Mouse (Mus musculus) adipocyte (in vitro differentiated cells): ENCODE measurements around the gene Armc3.
A peak's percentile ranks its signal among the peaks of the same experiment; 100 is the strongest.
"Not testable (repeated sequence)": the region's sequence is repeated elsewhere in the genome, so short reads cannot be mapped to it uniquely, and the experiment has no call there.

Experiments
- DNase-seq: peaks from one replicate; pipeline ENCODE4 v3.0.0-alpha.2; 2016; ENCODE audit warnings: low spot score

The Armc3 gene

DNA sequence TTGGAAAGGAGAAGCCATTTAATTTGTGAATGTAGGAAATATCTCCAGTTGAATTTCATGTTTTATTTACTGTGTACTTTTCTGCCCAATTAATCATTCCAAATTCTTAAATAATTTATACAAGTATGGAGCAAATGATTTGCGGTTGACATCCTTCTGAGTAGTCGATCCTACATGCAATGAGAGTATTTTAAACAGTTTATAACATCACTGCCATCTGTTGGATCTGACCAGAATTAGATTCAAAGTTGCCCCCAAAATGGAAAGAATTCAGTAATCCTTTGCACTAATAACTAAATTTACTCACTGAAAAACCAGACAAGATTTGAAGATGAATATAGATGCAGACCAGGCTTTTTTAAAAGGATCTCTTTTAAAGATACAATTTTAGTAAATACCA, 75.5 kb downstream of the Armc3 start:
- DNase-seq: no peak

DNA sequence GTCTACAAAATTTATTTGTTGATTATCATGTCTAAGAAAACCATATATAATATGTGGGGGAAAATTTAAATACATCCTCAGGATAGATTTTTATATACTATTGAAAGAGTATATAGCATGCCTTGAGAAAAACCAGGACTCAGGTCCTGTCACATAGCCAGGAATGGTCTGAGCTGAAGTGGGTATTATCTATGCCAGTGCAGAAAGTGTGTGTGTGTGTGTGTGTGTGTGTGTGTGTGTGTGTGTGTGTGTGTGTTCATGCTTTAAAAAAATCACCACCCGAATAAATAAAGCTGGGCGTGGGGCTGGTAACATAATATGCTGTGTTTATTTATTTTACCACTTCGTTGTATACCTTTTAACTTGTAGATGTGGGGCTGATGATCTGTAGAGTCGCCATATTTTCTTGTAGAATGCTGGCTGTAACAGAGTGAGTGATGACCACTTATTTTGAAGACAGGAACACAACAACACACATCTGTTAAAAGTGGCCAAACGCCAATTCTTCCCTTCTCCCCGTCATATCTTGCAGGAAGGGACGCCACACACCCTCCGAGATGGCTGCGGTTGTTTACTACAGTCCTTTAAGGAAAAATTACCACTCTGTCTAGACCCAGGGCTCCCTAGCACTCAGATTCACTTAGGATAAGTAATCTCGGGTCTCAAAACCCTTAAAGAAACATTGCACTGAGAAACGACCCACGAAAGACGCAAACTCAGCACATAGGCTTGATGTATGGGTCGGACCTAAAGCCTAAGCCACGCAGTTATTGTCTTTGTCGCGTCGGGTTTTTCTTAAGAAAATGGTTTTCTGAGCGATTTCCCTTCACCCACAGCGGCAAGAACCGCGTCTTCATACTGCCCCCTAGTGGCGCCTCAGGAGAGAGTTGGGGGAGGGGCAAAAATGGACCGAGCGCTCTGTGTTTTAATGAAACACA, 76.8 kb downstream of the Armc3 start:
- DNase-seq: peak; percentile 83

DNA sequence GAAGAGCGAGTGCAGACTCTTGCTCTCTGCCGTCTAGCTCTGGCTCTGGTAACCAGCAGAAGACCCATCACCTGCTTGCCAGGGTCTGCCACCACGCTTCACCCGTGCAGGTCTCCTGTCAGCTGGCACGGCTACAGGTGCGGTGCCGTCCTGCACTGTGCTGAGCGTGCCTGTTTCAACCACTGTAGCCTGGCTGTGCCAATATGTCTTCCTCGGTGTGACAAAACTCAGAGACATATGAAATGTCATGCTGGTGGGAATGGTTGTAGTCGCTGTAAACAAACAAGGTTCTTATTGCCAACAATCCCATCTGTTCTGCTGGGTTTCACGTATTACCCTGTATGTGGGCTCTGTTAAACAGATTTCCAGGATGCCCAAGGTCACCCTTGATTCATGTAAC, 81.2 kb downstream of the Armc3 start:
- no peak for DNase-seq

DNA sequence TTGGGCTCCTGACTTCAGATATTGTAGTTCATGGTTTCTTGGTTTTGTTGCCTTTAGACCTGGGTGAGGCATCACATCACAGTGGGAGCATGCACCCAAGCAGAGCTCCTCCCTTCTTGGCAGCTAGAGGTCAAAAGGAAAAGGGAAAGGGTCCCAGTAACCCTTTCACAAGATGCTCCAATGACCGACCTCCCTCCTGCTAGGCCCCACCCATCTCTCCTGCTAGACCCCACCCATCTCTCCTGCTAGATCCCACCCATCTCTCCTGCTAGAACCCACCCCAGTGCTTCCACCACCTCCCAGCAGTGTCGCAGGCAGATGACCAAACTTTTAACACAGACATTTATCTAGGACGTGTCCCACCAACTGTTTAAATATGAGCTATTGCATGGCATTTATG, 93.3 kb downstream of the Armc3 start:
- no peak for DNase-seq

DNA sequence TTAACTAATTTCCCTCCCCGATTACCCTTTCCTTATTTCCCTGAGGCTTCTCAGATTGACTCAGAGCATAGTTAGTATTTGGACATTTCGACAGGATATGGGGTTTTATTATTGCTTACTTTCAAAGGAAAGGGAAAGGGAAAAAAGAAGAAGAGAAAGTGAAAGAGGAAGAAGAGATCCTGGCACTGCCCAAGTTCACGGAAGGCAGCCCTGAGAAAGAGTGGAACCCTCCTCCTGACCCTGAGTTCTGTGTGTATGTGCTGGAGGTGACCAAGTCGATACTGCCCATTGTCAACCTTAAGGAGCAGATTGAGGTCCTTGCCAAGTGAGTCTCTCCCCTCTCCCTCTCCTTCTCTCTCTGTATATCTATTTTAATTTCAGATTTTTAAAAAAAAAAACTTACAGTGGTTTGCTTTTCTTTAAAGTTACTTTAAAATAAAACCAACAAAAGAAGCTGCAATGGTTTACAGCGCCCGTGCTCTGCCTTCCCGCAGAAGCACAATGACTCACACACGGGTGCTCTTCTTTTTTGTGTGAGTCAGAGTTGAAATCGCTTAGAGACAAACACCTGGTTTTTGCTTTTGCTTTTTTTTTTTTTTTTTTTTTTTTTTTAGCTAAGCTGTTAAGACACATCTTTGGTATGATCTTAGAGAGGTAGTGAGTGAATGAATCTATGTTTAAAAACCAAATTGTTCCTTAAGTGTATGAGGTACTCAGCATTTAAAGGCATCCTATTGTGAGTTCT, 101.4 kb downstream of the Armc3 start:
- no peak for DNase-seq

DNA sequence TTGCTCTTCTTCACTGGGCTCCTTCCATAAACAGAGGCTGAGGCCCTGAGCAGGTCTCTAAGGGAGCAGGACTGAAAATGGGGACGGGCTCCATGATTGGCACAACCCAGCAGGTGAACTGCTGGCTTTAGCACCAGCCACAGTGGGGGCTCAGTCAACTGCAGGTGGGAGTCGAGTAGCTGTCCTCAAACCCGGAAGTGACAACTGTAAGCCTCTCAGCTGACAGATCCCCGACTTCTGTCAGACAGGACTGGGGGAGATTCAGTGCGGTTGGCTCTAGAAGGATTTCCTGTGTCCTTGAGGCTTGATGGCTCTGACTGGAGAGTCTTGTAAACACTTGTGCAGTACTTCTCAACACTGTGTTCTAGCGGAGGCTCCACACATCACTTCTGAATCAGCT, 102.1 kb downstream of the Armc3 start:
- DNase-seq: no peak

DNA sequence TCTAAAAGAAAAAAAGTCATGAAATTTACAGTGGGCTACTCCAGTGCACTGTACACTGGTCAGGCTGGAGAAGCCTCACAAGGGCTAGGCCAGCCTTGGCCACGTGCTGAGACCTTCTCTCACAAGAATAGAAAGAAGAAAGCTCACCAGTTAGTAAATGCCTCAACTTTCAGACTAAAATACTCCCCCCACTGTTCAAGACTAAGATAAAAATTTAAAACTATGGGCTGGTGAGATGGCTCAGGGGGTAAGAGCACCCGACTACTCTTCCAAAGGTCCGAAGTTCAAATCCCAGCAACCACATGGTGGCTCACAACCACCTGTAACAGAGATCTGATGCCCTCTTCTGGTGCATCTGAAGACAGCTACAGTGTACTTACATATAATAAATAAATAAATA, 104.0 kb downstream of the Armc3 start:
- DNase-seq: not testable (repeated sequence)

DNA sequence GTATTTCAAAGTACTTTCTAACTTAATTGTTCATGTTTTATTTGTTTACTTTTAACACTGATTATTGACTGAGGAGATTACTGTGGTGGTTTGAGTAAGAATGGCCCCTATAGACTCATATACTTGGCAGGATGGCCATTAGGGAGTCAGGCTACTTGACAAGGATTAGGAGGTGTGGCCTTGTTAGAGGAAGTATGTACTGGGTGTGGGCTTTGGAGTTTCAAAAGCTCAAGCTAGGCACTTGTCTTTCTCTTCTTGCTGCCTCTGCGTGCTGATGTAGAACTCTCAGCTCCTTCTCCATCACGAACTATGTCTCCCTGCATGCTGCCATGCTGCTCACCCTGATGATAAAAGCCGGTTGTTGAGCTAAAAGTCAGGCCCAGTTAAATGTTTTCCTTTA, 111.4 kb downstream of the Armc3 start:
- DNase-seq: no peak

DNA sequence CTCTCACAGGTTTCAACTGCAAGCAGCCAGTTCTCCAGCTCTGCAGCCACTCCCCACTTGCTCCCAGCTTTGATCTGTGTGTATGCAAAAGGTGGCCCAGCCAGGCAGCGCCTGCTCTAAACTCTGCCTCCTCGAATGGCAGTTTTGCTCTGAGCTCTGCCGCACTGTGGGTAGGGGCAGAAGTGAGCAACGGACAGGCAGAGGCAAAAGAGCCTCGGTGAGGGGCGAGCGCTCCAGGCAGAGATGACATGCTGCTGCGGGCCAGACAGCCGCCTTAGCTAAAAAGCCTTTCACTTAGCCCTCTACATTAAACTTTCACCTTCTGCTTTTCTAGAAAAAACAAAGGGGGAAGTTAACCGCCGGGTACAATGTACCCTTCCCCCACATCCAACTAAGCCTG, 117.0 kb downstream of the Armc3 start:
- no peak for DNase-seq

DNA sequence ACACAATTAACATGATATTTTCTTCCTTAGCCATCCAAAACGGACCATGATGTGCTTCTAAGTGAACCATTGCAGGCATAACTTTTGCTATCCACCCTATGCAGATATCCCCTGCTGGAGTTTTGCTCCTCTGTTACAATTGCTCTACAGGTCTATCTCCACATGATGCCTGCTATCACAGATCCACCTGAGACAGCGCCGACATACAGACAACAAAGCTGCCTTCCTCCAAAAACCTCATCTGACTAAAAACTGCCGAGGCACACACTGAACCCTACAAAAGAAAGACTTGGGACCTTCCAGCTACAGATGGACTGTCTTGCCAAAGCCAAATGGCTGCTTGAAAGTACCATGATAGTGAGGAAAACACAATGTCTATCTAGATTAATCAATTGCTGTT, 117.6 kb downstream of the Armc3 start:
- no peak for DNase-seq

DNA sequence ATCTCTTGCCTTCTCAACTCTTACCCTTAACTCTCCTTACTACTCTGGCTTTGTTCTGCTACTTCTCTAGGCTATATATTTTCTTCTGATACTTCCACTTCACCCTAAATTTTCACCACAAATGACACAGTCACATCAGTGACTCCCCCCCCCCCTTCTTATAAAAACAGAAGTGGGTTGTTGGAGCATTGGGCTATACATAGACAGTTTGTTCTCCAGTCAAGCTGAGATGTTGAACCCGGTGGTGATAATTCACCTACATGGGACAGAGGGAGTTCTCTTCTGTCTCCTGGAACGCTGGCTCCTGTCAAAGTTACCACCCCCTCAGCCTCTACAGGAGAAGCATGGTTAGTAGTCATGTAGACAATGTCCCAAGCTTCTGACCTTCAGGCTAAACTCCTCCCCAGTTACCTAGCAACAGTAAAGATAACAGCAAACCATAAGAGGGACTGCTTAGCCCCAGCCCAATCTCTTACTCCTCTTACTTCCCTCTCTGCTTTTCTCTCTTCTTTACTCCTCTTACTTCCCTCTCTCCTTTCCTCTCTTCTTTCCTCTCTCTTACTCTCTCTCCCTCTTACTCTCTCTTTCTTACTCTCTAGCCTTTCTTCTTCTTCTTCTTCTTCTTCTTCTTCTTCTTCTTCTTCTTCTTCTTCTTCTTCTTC, 118.2 kb downstream of the Armc3 start:
- DNase-seq: not testable (repeated sequence)

DNA sequence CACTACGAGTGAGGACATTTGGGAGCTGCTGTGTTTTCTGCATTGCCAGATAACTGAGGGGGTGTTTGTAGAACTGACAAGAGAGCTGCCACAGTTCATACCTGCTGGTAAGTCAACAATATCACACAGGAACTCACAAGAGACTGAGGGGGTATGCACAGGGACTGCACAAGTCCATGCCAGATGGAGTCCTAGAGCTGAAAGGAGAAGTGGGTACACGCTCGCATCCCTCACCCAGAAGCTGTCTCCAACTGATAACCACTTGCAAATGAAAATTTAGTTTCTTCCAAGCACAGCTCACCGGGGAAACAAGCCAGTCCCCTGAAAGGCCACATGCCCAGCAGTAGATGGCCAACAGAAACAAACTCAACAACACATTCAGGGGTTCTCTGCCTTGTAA, 119.4 kb downstream of the Armc3 start:
- DNase-seq: no peak

DNA sequence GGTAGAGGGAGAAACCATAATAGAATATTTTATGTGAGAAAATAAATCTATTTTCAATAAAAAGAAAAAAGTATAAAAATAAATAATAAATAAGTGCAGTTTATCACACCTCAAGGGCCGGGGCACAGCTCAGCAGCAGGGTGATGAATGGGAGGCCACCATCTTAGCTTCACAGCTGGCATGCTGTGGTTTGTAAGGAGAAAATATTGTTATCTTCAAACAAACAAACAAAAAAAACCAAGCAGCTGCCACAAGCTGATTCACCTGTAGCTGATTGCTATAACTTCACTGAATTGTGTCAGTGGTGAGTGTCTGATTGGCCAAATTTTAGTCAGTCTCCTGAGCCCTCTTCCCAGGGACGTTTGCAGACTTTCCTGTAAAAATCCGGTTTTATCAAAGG, 120.2 kb downstream of the Armc3 start:
- no peak for DNase-seq

DNA sequence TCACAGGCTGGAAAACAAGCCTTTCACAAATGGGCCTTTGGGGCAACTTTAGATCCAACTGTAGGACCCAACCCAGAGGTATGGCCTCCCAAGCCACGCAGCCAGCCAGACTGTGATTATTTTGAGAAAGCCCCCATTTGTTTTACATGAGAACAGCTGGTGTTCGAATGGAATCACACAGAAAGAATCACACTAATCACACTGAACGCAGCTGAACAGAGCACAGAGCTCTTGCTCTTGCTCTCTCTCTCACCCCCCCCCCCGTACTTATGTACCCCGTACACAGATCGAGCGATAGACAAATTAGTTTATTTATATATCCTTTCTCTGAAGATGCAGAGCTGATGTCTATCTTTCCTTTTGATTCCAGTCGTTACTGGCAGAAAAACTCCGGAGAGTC, 123.3 kb downstream of the Armc3 start:
- no peak for DNase-seq

DNA sequence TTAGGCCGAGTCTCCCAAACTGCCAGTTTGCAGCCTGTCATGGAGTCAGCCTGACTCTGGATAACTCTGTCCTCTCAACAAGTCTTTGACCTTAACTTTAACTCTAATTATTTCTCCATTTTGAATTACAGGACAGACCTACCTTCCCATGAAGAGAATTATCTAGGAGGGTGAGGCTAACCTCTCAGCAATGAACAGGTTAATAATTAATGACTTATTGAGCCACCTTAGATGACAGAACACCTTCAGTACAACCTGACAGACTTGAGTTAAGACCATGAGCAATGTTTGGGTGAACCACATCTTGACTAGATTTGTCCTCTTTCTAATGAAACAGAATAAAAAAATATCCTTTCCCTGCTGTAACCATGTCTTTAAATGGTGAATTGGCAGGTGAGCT, 127.3 kb downstream of the Armc3 start:
- no peak for DNase-seq

DNA sequence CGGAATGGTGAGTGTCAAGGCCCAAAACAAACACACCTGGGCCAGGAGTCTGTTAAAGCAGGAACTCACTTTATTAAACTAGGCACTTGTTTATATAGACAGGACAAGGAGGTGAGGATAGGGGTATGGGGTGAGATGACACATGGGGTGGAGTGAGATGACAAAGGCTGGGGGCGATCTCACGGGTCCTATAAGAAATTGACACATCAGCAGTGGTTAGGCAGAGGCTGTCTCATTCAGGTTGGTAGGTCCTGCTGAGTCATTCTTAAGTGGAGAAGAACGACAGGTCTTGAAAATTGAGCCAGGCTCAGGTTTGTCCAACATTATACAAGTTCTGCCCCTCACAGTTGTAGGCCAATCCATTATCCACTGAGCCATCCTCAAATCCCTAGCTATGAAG, 128.7 kb downstream of the Armc3 start:
- no peak for DNase-seq

DNA sequence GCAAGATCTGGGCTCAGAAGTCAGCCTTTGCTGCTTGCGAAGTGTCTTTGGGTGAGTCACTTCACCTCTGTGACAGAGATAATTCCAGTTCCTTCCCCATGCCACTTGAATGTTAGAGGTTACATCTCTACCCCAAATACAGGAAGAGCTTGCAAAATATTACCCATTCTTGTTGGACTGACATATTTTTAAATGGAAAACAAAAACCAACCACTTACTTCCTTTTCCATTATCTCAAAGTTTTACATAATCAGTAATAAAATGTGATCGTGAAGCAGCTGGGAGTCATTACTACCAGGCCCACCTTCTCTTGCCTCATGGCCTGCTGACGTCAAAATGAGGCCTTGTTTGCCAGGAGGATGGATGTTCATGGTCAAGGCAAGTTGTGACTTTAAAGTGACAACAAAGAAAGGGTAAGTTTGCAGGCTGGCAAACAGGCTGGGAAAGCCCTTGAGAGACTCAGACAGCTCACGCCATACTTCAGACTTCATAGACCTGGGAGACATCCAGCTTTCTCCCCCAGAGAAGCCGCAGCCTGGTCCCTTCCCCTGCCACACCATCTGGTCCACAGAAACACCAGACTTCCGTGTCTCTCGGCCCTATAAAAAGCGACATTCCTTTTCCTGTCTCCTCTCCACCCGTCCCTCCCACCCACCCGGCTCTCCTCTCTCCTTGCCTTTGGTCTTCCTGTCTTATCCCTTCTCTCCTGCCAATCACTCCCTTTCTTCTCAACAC, 145.0 kb downstream of the Armc3 start:
- DNase-seq: no peak

DNA sequence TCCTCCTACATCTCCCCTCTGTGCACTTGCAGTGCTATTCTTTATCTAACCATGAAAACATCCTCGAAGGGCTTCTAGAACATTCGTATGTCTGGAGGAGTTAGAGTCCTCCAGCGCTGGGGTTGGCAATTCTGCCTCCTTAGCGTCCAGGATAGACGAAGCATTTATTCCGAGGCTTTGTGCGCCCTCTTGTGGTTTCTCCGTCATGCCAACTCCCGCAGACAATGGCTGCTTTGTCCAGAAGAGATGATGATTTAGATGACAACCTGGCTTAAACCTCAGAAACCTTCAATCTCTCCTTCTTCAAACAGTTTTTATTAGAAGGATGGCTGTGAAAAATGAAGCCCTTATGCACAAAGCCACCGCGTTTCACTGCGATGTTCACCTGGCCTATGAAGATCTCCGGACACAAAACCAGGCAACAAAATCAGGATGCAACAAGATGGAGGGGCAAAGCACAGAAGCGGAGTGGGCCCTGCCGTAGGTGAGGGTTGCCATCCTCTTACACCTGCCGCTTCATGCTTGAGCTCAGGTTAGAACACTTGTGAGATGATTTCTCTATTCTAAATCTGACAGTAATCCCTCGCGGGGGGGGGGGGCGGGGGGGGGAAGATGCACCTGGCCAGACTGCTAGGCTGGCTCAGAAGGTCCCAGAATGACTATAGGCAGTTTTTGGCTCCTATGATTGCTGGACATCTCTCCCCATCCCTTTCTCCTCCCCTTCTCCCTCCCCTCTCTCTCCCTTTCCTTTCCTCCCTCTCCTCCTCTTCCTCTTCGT, 145.7 kb downstream of the Armc3 start:
- DNase-seq: peak; percentile 73

DNA sequence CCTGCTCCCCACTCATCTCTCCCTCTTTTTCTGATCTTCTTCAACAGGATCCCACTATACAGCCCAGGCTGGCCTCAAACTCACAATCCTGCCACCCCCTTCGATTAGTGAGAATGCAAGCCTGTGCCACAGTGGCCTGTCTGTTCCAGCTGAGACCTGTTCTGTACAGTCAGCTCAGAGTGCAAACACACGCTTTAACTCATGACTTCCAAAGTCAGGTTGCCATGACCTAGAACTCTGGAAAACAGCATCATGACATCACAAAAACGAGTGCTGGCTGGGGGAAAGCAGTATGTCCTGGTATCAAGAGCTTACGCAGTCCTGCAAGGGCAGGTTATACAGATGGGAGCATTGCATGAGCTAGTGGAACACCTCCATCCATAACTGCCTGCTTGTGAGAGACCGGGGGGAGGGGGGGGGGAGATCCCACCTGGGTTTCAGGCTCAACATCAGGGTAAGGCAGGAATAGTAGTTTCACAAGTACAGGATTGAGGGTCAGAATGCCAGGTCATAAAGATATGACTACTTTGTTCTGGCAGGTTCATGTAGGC, 146.4 kb downstream of the Armc3 start:
- no peak for DNase-seq

DNA sequence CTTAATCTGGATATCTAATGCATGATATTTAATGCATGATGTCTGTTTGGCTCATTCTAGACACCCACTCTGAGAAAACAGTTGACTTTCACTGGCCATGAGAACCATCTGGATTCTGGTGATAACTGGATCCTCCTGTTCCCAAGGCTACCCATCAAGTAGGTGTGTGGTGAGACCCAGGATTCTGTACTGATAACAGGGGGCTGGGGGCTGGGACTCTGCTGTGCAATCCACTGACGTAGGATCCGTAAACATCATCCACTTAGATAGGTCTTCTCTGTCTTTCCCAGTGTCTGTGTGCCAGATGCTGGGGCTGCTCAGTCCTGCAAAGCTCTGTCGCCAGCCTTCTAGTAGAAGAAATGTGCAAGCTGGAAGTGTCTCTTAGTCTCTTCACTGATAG, 149.4 kb downstream of the Armc3 start:
- no peak for DNase-seq

DNA sequence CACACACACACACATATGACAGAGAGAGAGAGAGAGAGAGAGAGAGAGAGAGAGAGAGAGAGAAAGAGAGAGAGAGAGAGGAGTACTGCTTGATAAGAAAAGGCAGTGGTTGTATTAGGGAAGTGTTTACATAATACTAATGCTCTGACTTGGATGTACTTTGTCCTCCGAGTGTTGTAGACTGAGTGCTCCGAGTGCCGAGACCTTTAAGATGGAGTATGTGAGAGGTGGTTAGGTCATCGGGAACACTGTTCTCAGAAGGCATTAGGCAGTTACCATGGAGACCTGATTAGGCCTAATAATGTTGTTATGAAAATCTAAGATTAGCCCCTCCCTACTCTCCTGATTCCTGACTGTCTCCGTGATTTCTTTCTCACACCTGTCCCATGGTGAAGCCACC, 151.1 kb downstream of the Armc3 start:
- no peak for DNase-seq
